Comparison of ENCODE assay signal across 8 mouse cellular contexts in the genomic region with DNA sequence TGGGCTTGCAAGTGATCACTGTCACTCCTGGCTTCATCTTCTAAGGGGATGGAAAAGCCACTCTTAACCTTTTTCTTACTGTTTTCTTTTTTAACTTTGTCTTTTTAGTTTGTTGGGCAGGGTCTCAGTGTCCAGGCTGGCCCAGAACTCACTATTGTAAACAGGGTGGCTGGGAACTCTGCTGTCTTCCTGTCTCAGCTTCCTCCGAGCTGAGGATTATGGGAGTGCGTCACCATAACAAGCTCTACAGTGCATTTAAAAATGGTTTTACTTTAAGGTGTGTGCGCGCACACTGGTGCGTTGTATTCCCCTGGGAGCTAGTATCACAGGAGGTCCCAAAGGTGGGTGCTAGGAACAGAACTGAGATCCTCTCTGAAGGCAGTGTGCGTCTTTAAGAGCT. TPM values are rescaled to one million over a fixed set of nuclear protein-coding genes. Genes with fewer than 3 reads are reported as not detected.
DNase-seq lines count a peak whose midpoint lies in the region; ATAC-seq and TF ChIP-seq lines count a peak whose summit lies in the region.

No protein-coding gene starts in this region.

- TF ChIP-seq POLR2A in testis, adult 2 months (IDR thresholded peaks at IDR 0.05; ENCODE audit: control insufficient read depth, low read depth, low read length): no peak

- H3K4me1 ChIP-seq in testis, adult 2 months (ENCODE audit: control insufficient read depth, insufficient read depth, low read length): peaks cover 12% of the 10 kb centered on the region
- H3K4me1 ChIP-seq in heart, embryonic 10.5 days: peaks cover 21% of the 10 kb centered on the region
- peaks cover 45% of the 10 kb centered on the region for H3K4me1 ChIP-seq in liver, embryonic 13.5 days (replicated peaks)
- no peaks in the 10 kb centered on the region for H3K4me1 ChIP-seq in neural tube, embryonic 14.5 days (ENCODE audit: control insufficient read depth, insufficient read depth, low read length)

- 68% methylated on average over 6 of the region's 6 CpGs for WGBS in heart, embryonic 10.5 days
- 72% methylated on average over 6 of the region's 6 CpGs for WGBS in liver, embryonic 13.5 days (ENCODE audit: insufficient replicate concordance)
- 77% methylated on average over 6 of the region's 6 CpGs for WGBS in neural tube, embryonic 14.5 days

- H3K36me3 ChIP-seq in testis, adult 2 months (ENCODE audit: control insufficient read depth, insufficient read depth, low read length): no peaks in the 10 kb centered on the region
- H3K36me3 ChIP-seq in heart, embryonic 10.5 days: no peaks in the 10 kb centered on the region
- peaks cover 14% of the 10 kb centered on the region for H3K36me3 ChIP-seq in liver, embryonic 13.5 days
- no peaks in the 10 kb centered on the region for H3K36me3 ChIP-seq in neural tube, embryonic 14.5 days (ENCODE audit: control insufficient read depth, insufficient read depth, low read length)

- H3K4me3 ChIP-seq in testis, adult 2 months (ENCODE audit: control insufficient read depth, low read depth, low read length): peak overlapping the region; percentile 94
- H3K4me3 ChIP-seq in heart, embryonic 10.5 days: peak overlapping the region; percentile 77
- H3K4me3 ChIP-seq in liver, embryonic 13.5 days (replicated peaks): peak overlapping the region; percentile 91
- peak overlapping the region; percentile 41 for H3K4me3 ChIP-seq in neural tube, embryonic 14.5 days (ENCODE audit: low read depth, low read length)

- no peak for ATAC-seq in liver, embryonic 13.5 days (ENCODE audit: low read depth)
- no peak for ATAC-seq in neural tube, embryonic 14.5 days (ENCODE audit: low read depth)

- H3K9me3 ChIP-seq in heart, embryonic 10.5 days: no peaks in the 10 kb centered on the region
- no peaks in the 10 kb centered on the region for H3K9me3 ChIP-seq in liver, embryonic 13.5 days (replicated peaks)
- H3K9me3 ChIP-seq in neural tube, embryonic 14.5 days (ENCODE audit: control insufficient read depth, low read length): no peaks in the 10 kb centered on the region

- no peak for TF ChIP-seq CTCF in testis, adult 2 months (IDR thresholded peaks at IDR 0.05; ENCODE audit: control insufficient read depth, insufficient read depth, insufficient replicate concordance, low read depth, low read length)

- no peak for DNase-seq in testis, postnatal 14 days (ENCODE audit: low spot score)
- DNase-seq in heart, embryonic 10.5 days (ENCODE audit: low spot score): no peak
- DNase-seq in liver, embryonic 13.5 days: no peak
- no peak for DNase-seq in layer of hippocampus, adult 9-11 months
- no peak for DNase-seq in testis, postnatal 10 days (ENCODE audit: low spot score)
- DNase-seq in embryo, embryonic 10 days (ENCODE audit: low spot score): no peak

- peak overlapping the region; percentile 93 for H3K9ac ChIP-seq in liver, embryonic 13.5 days
- H3K9ac ChIP-seq in neural tube, embryonic 14.5 days (replicated peaks; ENCODE audit: low read depth, low read length): no peak overlapping the region

- no peaks in the 10 kb centered on the region for H3K27me3 ChIP-seq in testis, adult 2 months (ENCODE audit: control insufficient read depth, insufficient read depth, low read length)
- no peaks in the 10 kb centered on the region; the same call in 1 of the 2 replicates for H3K27me3 ChIP-seq in heart, embryonic 10.5 days (ENCODE audit: insufficient read depth, poor library complexity, severe bottlenecking)
- H3K27me3 ChIP-seq in liver, embryonic 13.5 days: no peaks in the 10 kb centered on the region
- no peaks in the 10 kb centered on the region for H3K27me3 ChIP-seq in neural tube, embryonic 14.5 days (ENCODE audit: control insufficient read depth, insufficient read depth, low read length)

- peak overlapping the region; percentile 86 for H3K4me2 ChIP-seq in liver, embryonic 13.5 days
- peak overlapping the region; percentile 76 for H3K4me2 ChIP-seq in neural tube, embryonic 14.5 days (ENCODE audit: low read depth, low read length)

- no peak overlapping the region for H3K27ac ChIP-seq in testis, adult 2 months (ENCODE audit: control insufficient read depth, insufficient read depth, low read depth, low read length)
- H3K27ac ChIP-seq in heart, embryonic 10.5 days: peak overlapping the region; percentile 95
- H3K27ac ChIP-seq in liver, embryonic 13.5 days: peak overlapping the region; percentile 99
- H3K27ac ChIP-seq in neural tube, embryonic 14.5 days (ENCODE audit: low read depth, low read length): no peak overlapping the region

RNA-seq across cellular contexts. Expression of a gene that starts 29.3 kb away (rescaled TPM):
- polyA plus RNA-seq in testis, adult 2 months (2012; rRNA removed): 18.3 and 20.9 TPM in 2 replicates
- 9.8 and 11.6 TPM in 2 replicates for polyA plus RNA-seq in heart, embryonic 10.5 days (2016; fragmentation: Nextera tagmentation; extraction: Ambion mirVana)
- polyA plus RNA-seq in liver, embryonic 13.5 days (2015; fragmentation: Nextera tagmentation; extraction: Ambion mirVana): 30.1 and 43.5 TPM in 2 replicates
- 124 and 131 TPM in 2 replicates for polyA plus RNA-seq in neural tube, embryonic 14.5 days (2014; fragmentation: Nextera tagmentation; extraction: Ambion mirVana)

RNA-seq across cellular contexts. Expression of a gene that starts 29.4 kb away (rescaled TPM):
- polyA plus RNA-seq in testis, adult 2 months (2012; rRNA removed): 4.7 and 4.9 TPM in 2 replicates
- polyA plus RNA-seq in heart, embryonic 10.5 days (2016; fragmentation: Nextera tagmentation; extraction: Ambion mirVana): 20.7 and 21.2 TPM in 2 replicates
- 129 and 141 TPM in 2 replicates for polyA plus RNA-seq in liver, embryonic 13.5 days (2015; fragmentation: Nextera tagmentation; extraction: Ambion mirVana)
- polyA plus RNA-seq in neural tube, embryonic 14.5 days (2014; fragmentation: Nextera tagmentation; extraction: Ambion mirVana): 1.8 and 3.0 TPM in 2 replicates

RNA-seq across cellular contexts. Expression of a gene that starts 50.4 kb away (rescaled TPM):
- polyA plus RNA-seq in testis, adult 2 months (2012; rRNA removed): 0.60 and 0.65 TPM in 2 replicates
- not detected in 2 replicates for polyA plus RNA-seq in heart, embryonic 10.5 days (2016; fragmentation: Nextera tagmentation; extraction: Ambion mirVana)
- 0.15 TPM in 1 of 2 replicates, not detected in the other for polyA plus RNA-seq in liver, embryonic 13.5 days (2015; fragmentation: Nextera tagmentation; extraction: Ambion mirVana)
- polyA plus RNA-seq in neural tube, embryonic 14.5 days (2014; fragmentation: Nextera tagmentation; extraction: Ambion mirVana): not detected in 2 replicates

Comparison
In these comparisons a context has a peak if more than half of its experiments do, and no peak if none do; other contexts are left out.
1. H3K27ac ChIP-seq: peak in heart, embryonic 10.5 days (single experiment) and liver, embryonic 13.5 days (single experiment); none in testis, adult 2 months (single experiment) and neural tube, embryonic 14.5 days (single experiment).
2. H3K4me3 ChIP-seq: peak in every context shown above with its lines; median percentile 94 in testis, adult 2 months; 91 in liver, embryonic 13.5 days; 77 in heart, embryonic 10.5 days; 41 in neural tube, embryonic 14.5 days.